Mouse (Mus musculus) retina, postnatal 1 day (tissue): ENCODE results near the gene Arhgap28.

Source experiments
- DNase-seq: peaks from one replicate; pipeline ENCODE4 v3.0.0-alpha.2; 2012

Arhgap28 gene

DNA sequence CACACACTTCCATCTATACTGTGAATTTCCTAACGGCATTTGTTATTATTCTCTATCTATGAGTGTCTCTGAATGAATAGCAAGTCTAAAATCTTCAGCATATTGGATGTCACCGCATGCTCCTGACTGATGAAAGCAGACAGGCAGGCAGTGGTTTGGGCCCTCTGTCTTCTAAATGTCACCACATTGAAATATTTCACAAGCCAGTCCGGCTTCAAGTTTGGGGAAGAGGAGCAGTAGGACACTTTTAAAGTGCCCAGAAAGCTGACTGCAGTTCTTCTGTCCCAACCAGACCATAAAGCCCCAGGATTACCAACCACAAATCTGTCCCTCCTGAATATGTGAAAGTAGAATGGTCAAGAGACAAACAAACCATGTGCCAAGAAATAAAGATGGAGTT is 73.5 kb downstream of the Arhgap28 start:
- DNase-seq, result no peak

DNA sequence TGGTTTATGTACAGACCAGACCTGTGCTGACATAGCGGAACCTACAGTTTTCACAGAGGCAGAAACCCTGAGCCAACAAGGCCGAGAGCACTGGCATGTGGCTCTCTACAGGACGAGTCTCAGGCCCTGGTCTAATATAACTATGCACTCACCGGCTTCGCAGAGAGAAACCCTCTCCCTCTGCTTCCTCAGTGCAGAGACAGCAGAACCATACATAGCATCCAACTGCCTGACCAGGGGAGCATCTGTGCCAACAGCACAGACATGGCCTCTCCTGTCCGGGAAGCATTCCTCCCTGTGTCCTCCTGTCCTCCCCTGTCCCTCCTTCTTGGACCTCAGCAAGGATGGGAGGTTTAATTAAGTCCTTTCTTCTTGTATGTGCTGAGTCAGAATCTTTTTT is 75.6 kb downstream of the Arhgap28 start:
- no peak for DNase-seq

GRCm38 (mm10) chr17:67927864-67928263 is 76.1 kb downstream of the Arhgap28 start:
- DNase-seq, result no peak

DNA sequence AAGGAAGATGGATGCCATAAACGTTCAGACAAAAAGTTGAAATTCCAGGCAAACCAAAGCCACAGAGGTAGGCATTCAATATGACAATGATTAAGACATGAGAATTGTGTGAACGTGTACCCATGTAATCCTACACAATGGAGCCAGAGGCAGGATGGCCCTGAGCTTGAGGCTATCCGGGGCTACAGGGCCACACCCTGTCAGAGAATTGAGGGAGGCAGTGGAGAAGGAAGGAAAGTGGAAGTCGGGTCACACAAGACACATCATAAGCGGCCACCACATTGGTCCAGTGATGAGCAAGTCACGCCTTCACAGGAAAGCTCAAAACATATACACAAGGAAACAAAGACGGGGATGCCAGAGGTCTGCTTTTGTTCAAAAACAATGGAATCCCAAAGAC is 84.0 kb downstream of the Arhgap28 start:
- no peak for DNase-seq

GRCm38 (mm10) chr17:67918201-67918600 is 85.7 kb downstream of the Arhgap28 start:
- no peak for DNase-seq

- DNase-seq, result no peak
Observed at GRCm38 (mm10) chr17:67916901-67917300, 87.0 kb downstream of the Arhgap28 start.

- DNase-seq, result peak; percentile 51
Observed at GRCm38 (mm10) chr17:67912640-67913039, 91.3 kb downstream of the Arhgap28 start.

DNA sequence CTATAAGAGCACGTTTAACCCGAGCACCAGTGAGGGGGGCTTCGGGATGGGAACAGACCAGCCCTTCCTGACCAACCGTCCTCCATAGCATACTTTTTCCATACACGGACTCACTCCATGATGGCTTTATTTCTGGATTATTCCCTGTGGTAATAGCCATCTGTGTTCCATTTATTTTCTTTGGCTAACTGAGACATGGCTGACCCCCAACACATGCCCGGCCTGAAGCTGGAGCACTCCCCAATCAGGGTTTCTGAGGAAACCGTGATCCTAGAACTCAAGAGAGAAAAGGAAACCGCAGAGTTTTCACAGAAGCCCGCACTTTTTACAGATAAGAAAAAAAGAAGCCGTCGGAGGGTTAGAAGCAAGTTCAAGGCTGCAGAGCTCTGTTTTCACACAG is 91.9 kb downstream of the Arhgap28 start:
- no peak for DNase-seq

GRCm38 (mm10) chr17:67908537-67908936 is 95.4 kb downstream of the Arhgap28 start:
- DNase-seq, result no peak

- DNase-seq, result no peak
Observed at GRCm38 (mm10) chr17:67908137-67908536, 95.8 kb downstream of the Arhgap28 start.

DNA sequence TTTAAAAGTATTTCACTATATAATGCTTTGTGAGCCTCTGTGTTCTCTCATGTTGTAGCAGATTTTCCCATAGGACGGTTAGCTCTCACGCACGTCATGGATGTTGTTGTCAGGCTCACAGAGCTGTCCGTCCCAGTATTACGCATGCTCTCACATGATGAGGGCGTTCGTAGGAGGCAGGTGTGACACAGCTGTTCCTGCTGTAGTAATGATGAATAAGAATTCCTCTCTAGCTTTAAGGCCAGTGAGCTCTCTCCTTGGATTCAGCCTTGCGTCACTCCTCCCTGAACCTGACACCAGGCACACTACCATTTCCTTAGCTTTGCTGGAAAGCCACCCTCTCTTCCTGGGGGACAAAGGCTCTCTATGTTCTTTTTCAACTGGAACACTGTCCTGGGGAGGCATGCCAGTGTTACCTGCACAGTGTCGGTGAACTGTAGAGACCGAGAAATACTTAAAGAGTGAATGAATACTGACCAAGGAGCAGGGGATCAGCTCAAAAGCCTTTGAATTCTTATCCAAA is 96.3 kb downstream of the Arhgap28 start:
- DNase-seq, result no peak

- DNase-seq, result no peak
Observed at GRCm38 (mm10) chr17:67906236-67906635, 97.7 kb downstream of the Arhgap28 start.

GRCm38 (mm10) chr17:67904315-67904944 is 99.5 kb downstream of the Arhgap28 start:
- DNase-seq, result no peak

DNA sequence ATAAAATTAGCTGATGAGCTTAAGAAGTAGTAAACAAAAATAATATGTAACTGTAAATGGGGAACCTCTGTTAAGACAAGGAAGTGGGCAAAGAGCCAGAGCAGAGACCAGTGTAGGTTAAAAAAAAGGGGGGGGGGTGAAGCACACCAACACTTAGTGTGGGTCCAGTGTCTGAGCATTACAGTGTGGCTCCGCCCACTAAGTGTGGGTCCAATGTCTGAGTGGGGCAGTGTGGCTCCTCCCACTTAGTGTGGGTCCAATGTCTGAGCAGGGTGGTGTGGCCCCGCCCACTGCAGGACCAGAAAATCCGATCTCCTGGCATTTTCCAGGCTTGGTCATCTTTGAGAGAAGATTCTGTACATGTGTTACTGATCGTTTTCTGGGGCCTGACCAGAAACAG is 101.1 kb downstream of the Arhgap28 start:
- DNase-seq, result peak; percentile 10

GRCm38 (mm10) chr17:67901161-67901560 is 102.8 kb downstream of the Arhgap28 start:
- no peak for DNase-seq

GRCm38 (mm10) chr17:67899376-67899775 is 104.5 kb downstream of the Arhgap28 start:
- DNase-seq, result no peak

DNA sequence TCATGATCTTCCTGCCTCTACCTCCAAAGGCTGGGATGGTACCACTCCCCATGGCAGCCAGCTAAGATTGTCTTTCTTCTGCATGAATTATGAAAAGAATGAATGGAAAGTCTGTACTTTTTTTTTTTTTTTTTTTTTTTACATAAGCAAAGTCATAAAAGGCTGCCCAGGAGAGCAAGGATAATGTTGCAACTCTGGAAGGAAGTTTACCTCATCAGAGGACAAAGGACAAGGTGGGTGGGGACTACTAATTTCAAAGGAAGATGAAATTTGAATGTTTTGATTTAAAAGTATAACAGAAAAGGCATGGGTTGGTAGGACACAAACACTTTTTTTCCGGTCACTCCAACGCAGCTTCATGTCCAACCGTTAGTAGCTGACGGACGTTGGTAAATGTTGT is 107.5 kb downstream of the Arhgap28 start:
- no peak for DNase-seq

- peak; percentile 49 for DNase-seq
Observed at GRCm38 (mm10) chr17:67889481-67890325, 114.2 kb downstream of the Arhgap28 start.

- DNase-seq, result no peak
Observed at GRCm38 (mm10) chr17:67888081-67888480, 115.8 kb downstream of the Arhgap28 start.

DNA sequence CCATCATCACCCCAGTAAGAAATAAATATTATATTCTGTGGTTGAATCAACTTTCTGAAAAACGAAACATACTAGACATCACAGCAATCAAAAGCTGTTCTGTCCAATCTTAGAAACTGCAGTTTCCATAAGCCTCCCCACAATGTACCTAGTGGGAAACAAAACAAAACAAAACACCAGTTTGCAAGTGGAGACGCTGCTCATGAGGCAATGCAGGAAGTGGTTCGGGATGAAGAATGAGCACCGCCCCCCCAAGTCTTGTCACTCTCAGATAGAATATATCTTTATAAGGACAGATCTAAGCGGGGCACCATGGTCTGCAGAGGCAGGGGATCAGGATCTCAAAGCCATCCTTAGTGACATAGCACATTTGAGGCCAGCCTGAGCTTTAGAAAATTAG is 117.6 kb downstream of the Arhgap28 start:
- DNase-seq, result no peak

DNA sequence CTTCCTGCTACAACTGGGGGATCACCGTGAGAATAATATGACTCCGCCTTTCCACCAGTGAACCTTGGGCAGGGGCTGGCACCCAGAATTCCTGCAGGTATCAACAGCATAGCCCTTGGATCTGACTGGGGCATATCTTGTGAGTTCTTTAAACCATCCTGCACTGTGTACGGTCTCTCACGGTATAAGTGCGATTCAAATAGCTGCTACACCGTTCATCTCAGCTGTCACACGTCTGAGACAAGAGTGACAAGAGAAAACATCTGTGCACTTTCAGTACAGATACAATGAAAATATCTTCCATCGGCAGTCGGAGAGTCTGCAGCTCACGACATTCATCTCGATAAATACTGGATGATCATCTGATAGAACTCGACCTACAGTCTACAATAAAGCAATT is 126.3 kb downstream of the Arhgap28 start:
- DNase-seq, result no peak

GRCm38 (mm10) chr17:67869731-67870601 is 134.0 kb downstream of the Arhgap28 start:
- peak; percentile 78 for DNase-seq
